Mouse (Mus musculus) right cerebral cortex, postnatal 4 days (tissue): ENCODE results near the gene Ttc28.

Experiments
- DNase-seq: peaks from one replicate; pipeline ENCODE4 v3.0.0-alpha.2; 2022

The Ttc28 gene

GRCm38 (mm10) chr5:111300776-111301175 lies 421.2 kb downstream of the Ttc28 start:
- DNase-seq: no peak

GRCm38 (mm10) chr5:111301736-111302135 lies 422.1 kb downstream of the Ttc28 start:
- DNase-seq: no peak

GRCm38 (mm10) chr5:111304730-111305129 lies 425.1 kb downstream of the Ttc28 start:
- DNase-seq: no peak

- no peak for DNase-seq
Measured at GRCm38 (mm10) chr5:111310185-111310584, 430.6 kb downstream of the Ttc28 start.

- DNase-seq: no peak
Measured at GRCm38 (mm10) chr5:111313833-111314232, 434.2 kb downstream of the Ttc28 start.

GRCm38 (mm10) chr5:111315061-111315460 lies 435.5 kb downstream of the Ttc28 start:
- no peak for DNase-seq

GRCm38 (mm10) chr5:111317526-111317925 lies 437.9 kb downstream of the Ttc28 start:
- no peak for DNase-seq

GRCm38 (mm10) chr5:111318946-111319345 lies 439.3 kb downstream of the Ttc28 start:
- DNase-seq: no peak

- DNase-seq: no peak
Measured at GRCm38 (mm10) chr5:111325813-111326212, 446.2 kb downstream of the Ttc28 start.

GRCm38 (mm10) chr5:111327420-111327819 lies 447.8 kb downstream of the Ttc28 start:
- DNase-seq: no peak

- no peak for DNase-seq
Measured at GRCm38 (mm10) chr5:111329782-111330416, 450.3 kb downstream of the Ttc28 start.

GRCm38 (mm10) chr5:111330417-111331098 lies 451.0 kb downstream of the Ttc28 start, which contains the start of gene Pitpnb:
TSS of gene Pitpnb (plus strand) at chr5:111330763.
- peak; percentile 98 for DNase-seq

GRCm38 (mm10) chr5:111331099-111331435 lies 451.5 kb downstream of the Ttc28 start:
- DNase-seq: no peak

GRCm38 (mm10) chr5:111335939-111336691 lies 456.5 kb downstream of the Ttc28 start:
- DNase-seq: no peak
